ENCODE assay signal across 11 mouse cellular contexts in genomic region chr7:97514786-97515185, GRCm38 (mm10). TPM values are rescaled to one million over a fixed set of nuclear protein-coding genes. Genes with fewer than 3 reads are reported as not detected.
DNase-seq lines count a peak whose midpoint lies in the region; ATAC-seq and TF ChIP-seq lines count a peak whose summit lies in the region.
"Had no signal": no experiment of that assay in that cellular context is flagged by ENCODE, and none has a peak within 500 bp of the region (broad histone marks: within the 10 kb centered on the region; RNA-seq: fewer than 3 reads in every experiment).

No protein-coding gene starts in this region.

- no peak for TF ChIP-seq CTCF in midbrain, postnatal 0 days (IDR thresholded peaks at IDR 0.05)
- TF ChIP-seq CTCF in heart, postnatal 0 days (IDR thresholded peaks at IDR 0.05; ENCODE audit: low read depth), result no peak

- H3K36me3 ChIP-seq in midbrain, postnatal 0 days (ENCODE audit: insufficient read depth, low read length), result peaks cover 40% of the 10 kb centered on the region
- peaks cover 63% of the 10 kb centered on the region for H3K36me3 ChIP-seq in midbrain, embryonic 15.5 days (replicated peaks)
- peaks cover 71% of the 10 kb centered on the region for H3K36me3 ChIP-seq in heart, postnatal 0 days (replicated peaks; ENCODE audit: control insufficient read depth, insufficient read depth, low read length)
- peaks cover 87% of the 10 kb centered on the region for H3K36me3 ChIP-seq in midbrain, embryonic 13.5 days

- H3K27me3 ChIP-seq in midbrain, postnatal 0 days (ENCODE audit: insufficient read depth, low read length), result no peaks in the 10 kb centered on the region
- H3K27me3 ChIP-seq in midbrain, embryonic 15.5 days (replicated peaks), result no peaks in the 10 kb centered on the region
- no peaks in the 10 kb centered on the region for H3K27me3 ChIP-seq in heart, postnatal 0 days (ENCODE audit: control insufficient read depth, insufficient read depth, low read length)
- H3K27me3 ChIP-seq in midbrain, embryonic 13.5 days, result no peaks in the 10 kb centered on the region
- H3K27me3 ChIP-seq: liver, embryonic 15.5 days had no signal

- no peak for TF ChIP-seq EP300 in heart, postnatal 0 days (IDR thresholded peaks at IDR 0.05; ENCODE audit: low read depth)

- H3K4me1 ChIP-seq in midbrain, postnatal 0 days (ENCODE audit: insufficient read depth, low read length), result no peaks in the 10 kb centered on the region
- peaks cover 4% of the 10 kb centered on the region; the same call in 1 of the 2 replicates for H3K4me1 ChIP-seq in midbrain, embryonic 15.5 days
- peaks cover 6% of the 10 kb centered on the region for H3K4me1 ChIP-seq in heart, postnatal 0 days (ENCODE audit: control insufficient read depth, insufficient read depth)
- H3K4me1 ChIP-seq in midbrain, embryonic 13.5 days (replicated peaks), result no peaks in the 10 kb centered on the region
- H3K4me1 ChIP-seq: liver, embryonic 15.5 days had no signal

- no peak overlapping the region for H3K27ac ChIP-seq in midbrain, postnatal 0 days (ENCODE audit: low read depth, low read length)
- no peak overlapping the region for H3K27ac ChIP-seq in midbrain, embryonic 15.5 days
- peak overlapping the region; percentile 79 for H3K27ac ChIP-seq in heart, postnatal 0 days (ENCODE audit: low read depth)
- no peak overlapping the region for H3K27ac ChIP-seq in midbrain, embryonic 13.5 days
- H3K27ac ChIP-seq: liver, embryonic 15.5 days had no signal

- H3K4me3 ChIP-seq in midbrain, postnatal 0 days (ENCODE audit: low read depth, low read length), result no peak overlapping the region
- H3K4me3 ChIP-seq in midbrain, embryonic 15.5 days, result no peak overlapping the region
- H3K4me3 ChIP-seq in heart, postnatal 0 days (ENCODE audit: low read depth, low read length), result no peak overlapping the region
- H3K4me3 ChIP-seq in midbrain, embryonic 13.5 days (replicated peaks), result no peak overlapping the region
- H3K4me3 ChIP-seq: liver, embryonic 15.5 days had no signal

- no peak overlapping the region for H3K9ac ChIP-seq in midbrain, postnatal 0 days (replicated peaks; ENCODE audit: low read length, poor library complexity, severe bottlenecking)
- H3K9ac ChIP-seq in midbrain, embryonic 15.5 days, result no peak overlapping the region
- H3K9ac ChIP-seq in heart, postnatal 0 days (replicated peaks; ENCODE audit: low read depth, low read length), result no peak overlapping the region
- H3K9ac ChIP-seq in midbrain, embryonic 13.5 days (replicated peaks), result no peak overlapping the region
- H3K9ac ChIP-seq: liver, embryonic 15.5 days had no signal

- H3K4me2 ChIP-seq in midbrain, postnatal 0 days (ENCODE audit: low read depth, low read length, poor library complexity, severe bottlenecking), result no peak overlapping the region
- H3K4me2 ChIP-seq in midbrain, embryonic 15.5 days, result no peak overlapping the region
- H3K4me2 ChIP-seq in heart, postnatal 0 days (ENCODE audit: low read depth, low read length), result no peak overlapping the region
- H3K4me2 ChIP-seq in midbrain, embryonic 13.5 days (replicated peaks), result no peak overlapping the region
- H3K4me2 ChIP-seq: liver, embryonic 15.5 days had no signal

- no peak for ATAC-seq in midbrain, postnatal 0 days (ENCODE audit: low FRiP score)
- no peak for ATAC-seq in midbrain, embryonic 15.5 days (replicated peaks)
- peak; percentile 94 for ATAC-seq in heart, postnatal 0 days (ENCODE audit: insufficient read depth, low read depth)
- no peak for ATAC-seq in granulocyte monocyte progenitor cell, adult 5-6 weeks (replicated peaks; ENCODE audit: poor library complexity, severe bottlenecking)
- ATAC-seq in midbrain, embryonic 13.5 days, result no peak
- ATAC-seq: intestine, embryonic 16.5 days had no signal

- peak; percentile 2 for DNase-seq in midbrain, postnatal 0 days (ENCODE audit: low spot score)
- DNase-seq in cerebellum, postnatal 10 days, result peak; percentile 69 to 72
- DNase-seq in heart, postnatal 0 days (ENCODE audit: low spot score), result peak; percentile 76
- DNase-seq in left cerebral cortex, adult 11 months (ENCODE audit: low spot score), result no peak
- DNase-seq: gastrocnemius, postnatal 14 days; thymus, adult 2 months had no signal

- WGBS in midbrain, postnatal 0 days, result 48% methylated on average over 1 of the region's 1 CpGs
- WGBS in midbrain, embryonic 15.5 days, result 67% methylated on average over 1 of the region's 1 CpGs
- WGBS in heart, postnatal 0 days, result 21% methylated on average over 1 of the region's 1 CpGs
- 58% methylated on average over 1 of the region's 1 CpGs for WGBS in midbrain, embryonic 13.5 days

- H3K9me3 ChIP-seq in midbrain, postnatal 0 days (ENCODE audit: low read length), result no peaks in the 10 kb centered on the region
- no peaks in the 10 kb centered on the region for H3K9me3 ChIP-seq in midbrain, embryonic 15.5 days
- H3K9me3 ChIP-seq in heart, postnatal 0 days (replicated peaks; ENCODE audit: control insufficient read depth, low read length), result no peaks in the 10 kb centered on the region
- no peaks in the 10 kb centered on the region for H3K9me3 ChIP-seq in midbrain, embryonic 13.5 days
- H3K9me3 ChIP-seq: liver, embryonic 15.5 days had no signal

RNA-seq across cellular contexts. Expression of gene Ints4, which starts 34.0 kb away (rescaled TPM):
- 31.2 and 32.8 TPM in 2 replicates for total RNA-seq in midbrain, postnatal 0 days (2014; rRNA removed)
- 23.0 and 23.3 TPM in 2 replicates for polyA plus RNA-seq in midbrain, postnatal 0 days (2015; fragmentation: Nextera tagmentation; extraction: Ambion mirVana)
- polyA plus RNA-seq in midbrain, embryonic 15.5 days (2015; fragmentation: Nextera tagmentation; extraction: Ambion mirVana), result 40.7 and 48.3 TPM in 2 replicates
- total RNA-seq in heart, postnatal 0 days (2014; rRNA removed; ENCODE audit: low replicate concordance), result 29.8 and 35.4 TPM in 2 replicates
- 28.1 and 28.2 TPM in 2 replicates for polyA plus RNA-seq in heart, postnatal 0 days (2015; fragmentation: Nextera tagmentation; extraction: Ambion mirVana)
- 74.7 and 78.5 TPM in 2 replicates for total RNA-seq in granulocyte monocyte progenitor cell, adult 5-6 weeks (2014; fragmentation: Nextera tagmentation)
- total RNA-seq in granulocyte monocyte progenitor cell, adult 5-6 weeks (2017), result 64.1 and 64.8 TPM in 2 replicates
- polyA plus RNA-seq in midbrain, embryonic 13.5 days (2015; fragmentation: Nextera tagmentation; extraction: Ambion mirVana), result 45.9 and 48.8 TPM in 2 replicates
